Mouse (Mus musculus) forebrain, embryonic 11.5 days (tissue): Measurements from ENCODE around the gene Olfr1204. TPM values are rescaled to one million over a fixed set of nuclear protein-coding genes. Genes with fewer than 3 reads are reported as not detected.

ENCODE experiments used
- ATAC-seq: fragments of 200-750 bp; cut with Nextera tagmentation; replicated peaks from 2 replicates; pipeline ENCODE4 v1.8.0; 2017; ENCODE audit warnings: moderate TSS enrichment; ENCODE audit not compliant: low FRiP score
- DNase-seq: peaks from one replicate; pipeline ENCODE4 v3.0.0-alpha.2; 2017; ENCODE audit warnings: low spot score
- H3K27ac ChIP-seq: fragments of 300-500 bp; sonication (generic); 2 replicates; pipeline ENCODE4 v1.5.1; 2014; ENCODE audit warnings: low read depth, low read length
- H3K27me3 ChIP-seq: fragments of 300-500 bp; sonication (generic); 2 replicates; pipeline ENCODE4 v1.6.1; 2014; ENCODE audit warnings: mild to moderate bottlenecking, low read length, mixed read lengths; ENCODE audit not compliant: control insufficient read depth, insufficient read depth
- H3K36me3 ChIP-seq: fragments of 300-500 bp; sonication (generic); 2 replicates; pipeline ENCODE4 v1.6.1; 2014; ENCODE audit warnings: mild to moderate bottlenecking, low read length, moderate library complexity, mixed read lengths; ENCODE audit not compliant: control insufficient read depth, insufficient read depth
- H3K4me1 ChIP-seq: fragments of 300-500 bp; sonication (generic); replicated peaks from 2 replicates; pipeline ENCODE4 v1.6.1; 2014; ENCODE audit warnings: low read length, mixed read lengths; ENCODE audit not compliant: control insufficient read depth, insufficient read depth
- H3K4me2 ChIP-seq: fragments of 300-500 bp; sonication (generic); 2 replicates; pipeline ENCODE4 v1.6.1; 2014; ENCODE audit warnings: low read depth, mild to moderate bottlenecking, low read length, moderate library complexity, mixed read lengths; ENCODE audit not compliant: severe bottlenecking
- H3K4me3 ChIP-seq: fragments of 300-500 bp; sonication (generic); 2 replicates; pipeline ENCODE4 v1.5.1; 2014; ENCODE audit warnings: low read depth, low read length
- H3K9ac ChIP-seq: fragments of 300-500 bp; sonication (generic); 2 replicates; pipeline ENCODE4 v1.6.1; 2014; ENCODE audit warnings: low read length
- H3K9me3 ChIP-seq: fragments of 300-500 bp; sonication (generic); 2 replicates; pipeline ENCODE4 v1.6.1; 2016; ENCODE audit warnings: low read length, mixed read lengths; ENCODE audit not compliant: control insufficient read depth
- WGBS: fragments of 180-500 bp; shearing (Covaris S2); extraction: QIAGEN DNeasy Blood & Tissue Kit; methylation state at CpG from one replicate; pipeline ENCODE4 v1.1.7; 2014; 5-methylcytosine and 5-hydroxymethylcytosine counted together
- polyA plus RNA-seq: library from polyadenylated mRNA; unstranded; fragments of >200 nt; fragmentation: Nextera tagmentation; extraction: Ambion mirVana; gene quantifications from 2 replicates; pipeline ENCODE4 v1.2.1, GENCODE M21; 2014

Olfr1204 gene
- not detected in 2 replicates for polyA plus RNA-seq

DNA sequence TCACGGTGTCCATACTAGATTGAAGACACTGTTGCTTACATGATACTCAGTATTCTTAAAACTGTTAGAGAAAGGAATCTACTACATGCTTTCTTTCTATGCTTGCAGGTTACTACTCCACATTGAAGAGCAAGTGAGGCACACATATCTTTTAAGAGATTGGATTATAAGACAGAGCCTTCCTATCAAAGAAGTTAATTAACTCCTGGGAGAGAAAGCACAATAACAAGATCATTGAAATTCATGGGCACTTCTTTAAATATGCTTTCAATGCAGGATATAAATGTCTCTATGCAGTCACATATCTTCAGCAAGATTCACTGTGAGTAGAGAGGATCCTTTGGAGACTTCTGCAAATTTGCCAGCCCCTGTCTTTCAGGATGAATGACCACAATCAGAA is at the start of gene Olfr1204:
TSS of gene Olfr1204 (plus strand) at position 301 of the 400 bp plus-strand sequence.
- Histone ChIP-seq H3K36me3 (no peaks in the 10 kb centered on the region), H3K4me1 (no peaks in the 10 kb centered on the region), H3K4me2 (no peak within 1 kb of the TSS), H3K9ac (no peak within 1 kb of the TSS), H3K27me3 (no peaks in the 10 kb centered on the region), H3K4me3 (no peak within 1 kb of the TSS), H3K27ac (no peak within 1 kb of the TSS), H3K9me3 (no peaks in the 10 kb centered on the region)
- ATAC-seq (no peak), DNase-seq (no peak)
- 93% methylated on average over 1 of the region's 1 CpGs for WGBS

DNA sequence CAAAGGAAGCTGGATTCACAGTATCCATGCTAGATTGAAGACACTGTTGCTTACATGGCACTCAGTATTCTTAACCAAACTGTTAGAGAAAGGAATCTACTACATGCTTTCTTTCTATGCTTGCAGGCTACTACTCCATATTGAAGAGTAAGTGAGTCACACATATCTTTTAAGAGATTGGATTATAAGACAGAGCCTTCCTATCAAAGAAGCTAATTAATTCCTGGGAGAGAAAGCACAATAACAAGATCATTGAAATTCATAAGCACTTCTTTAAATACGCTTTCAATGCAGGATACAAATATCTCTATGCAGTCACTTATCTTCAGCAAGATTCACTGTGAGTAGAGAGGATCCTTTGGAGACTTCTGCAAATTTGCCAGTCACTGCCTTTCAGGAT is 34.9 kb upstream of the Olfr1204 start, which contains the start of gene Olfr1202:
TSS of gene Olfr1202 (plus strand) at position 301 of the 400 bp plus-strand sequence.
- H3K4me3 ChIP-seq: no peak within 1 kb of the TSS
- WGBS: 86% methylated on average over 1 of the region's 1 CpGs
- no peaks in the 10 kb centered on the region for H3K9me3 ChIP-seq
- ATAC-seq (no peak), DNase-seq (no peak)
- no peaks in the 10 kb centered on the region for H3K4me1 ChIP-seq
- no peak within 1 kb of the TSS for H3K4me2 ChIP-seq
- no peaks in the 10 kb centered on the region for H3K27me3 ChIP-seq
- no peak within 1 kb of the TSS for H3K27ac ChIP-seq
- H3K36me3 ChIP-seq: no peaks in the 10 kb centered on the region
- H3K9ac ChIP-seq: no peak within 1 kb of the TSS

DNA sequence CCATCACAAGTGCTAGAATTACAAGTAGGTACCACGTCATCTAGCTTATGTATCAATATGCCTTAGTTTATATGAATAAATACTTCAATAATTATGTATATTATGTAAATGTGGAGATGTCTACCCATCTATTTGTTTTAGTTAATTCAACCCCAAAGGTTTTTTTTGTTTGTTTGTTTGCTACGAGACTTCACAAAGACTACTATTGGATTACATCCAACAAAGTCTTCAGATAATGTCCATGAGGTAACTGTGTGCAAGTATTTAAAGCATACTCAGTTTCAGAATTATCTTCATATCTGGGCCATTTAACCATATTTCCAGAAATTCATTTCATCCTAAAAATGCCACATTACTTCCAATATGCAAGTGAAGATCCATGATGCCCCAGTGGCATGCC is 19.7 kb upstream of the Olfr1204 start, which contains the start of gene Olfr1205:
TSS of gene Olfr1205 (plus strand) at position 301 of the 400 bp plus-strand sequence.
- no peak within 1 kb of the TSS for H3K4me2 ChIP-seq
- H3K36me3 ChIP-seq: no peaks in the 10 kb centered on the region
- H3K4me1 ChIP-seq: no peaks in the 10 kb centered on the region
- no peak within 1 kb of the TSS for H3K9ac ChIP-seq
- H3K9me3 ChIP-seq: no peaks in the 10 kb centered on the region
- no peak for ATAC-seq
- WGBS: 92% methylated on average over 2 of the region's 2 CpGs
- no peak for DNase-seq
- H3K27me3 ChIP-seq: no peaks in the 10 kb centered on the region
- H3K4me3 ChIP-seq: no peak within 1 kb of the TSS
- H3K27ac ChIP-seq: no peak within 1 kb of the TSS

DNA sequence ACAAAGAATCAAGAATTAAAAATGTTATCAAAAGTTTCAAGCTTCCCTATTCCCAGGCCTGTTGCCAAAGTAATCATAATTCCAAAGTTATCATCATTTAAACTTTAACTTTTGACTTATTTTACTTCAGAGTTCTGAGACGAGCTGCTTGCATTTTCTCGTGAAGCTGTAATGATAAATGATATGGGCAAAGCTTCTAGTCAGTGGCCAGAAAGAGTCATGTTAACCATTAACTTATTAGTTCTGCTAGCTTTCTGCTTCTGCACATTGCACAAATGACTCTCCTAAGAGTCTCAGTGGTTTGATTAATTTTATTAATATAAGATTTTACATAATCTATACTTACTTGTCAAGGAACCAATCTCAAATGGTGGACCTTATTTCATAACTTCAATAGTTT is 10.6 kb upstream of the Olfr1204 start:
- Histone ChIP-seq H3K4me1 (no peaks in the 10 kb centered on the region), H3K27ac (no peak overlapping the region), H3K9me3 (no peaks in the 10 kb centered on the region), H3K27me3 (no peaks in the 10 kb centered on the region), H3K4me3 (no peak overlapping the region), H3K9ac (no peak overlapping the region), H3K36me3 (no peaks in the 10 kb centered on the region), H3K4me2 (no peak overlapping the region)
- no peak for ATAC-seq
- no peak for DNase-seq
- WGBS: 95% methylated on average over 2 of the region's 2 CpGs

DNA sequence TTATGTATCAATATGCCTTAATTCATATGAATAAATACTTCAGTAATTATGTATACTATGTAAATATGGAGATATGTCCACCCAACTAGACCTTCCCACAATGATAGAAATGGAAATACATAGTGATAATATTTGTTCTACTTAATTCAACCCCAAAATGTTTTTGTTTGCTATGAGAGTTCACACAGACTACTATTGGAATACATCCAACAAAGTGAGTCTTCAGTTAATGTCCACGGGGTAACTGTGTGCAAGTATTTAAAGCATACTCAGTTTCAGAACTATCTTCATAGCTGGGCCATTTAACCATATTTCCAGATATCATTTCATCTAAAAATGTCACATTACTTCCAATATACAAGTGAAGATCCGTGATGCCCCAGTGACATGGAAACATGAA is 13.8 kb downstream of the Olfr1204 start, which contains the start of gene Olfr1206:
TSS of gene Olfr1206 (plus strand) at position 301 of the 400 bp plus-strand sequence.
- no peak for ATAC-seq
- Histone ChIP-seq H3K4me3 (no peak within 1 kb of the TSS), H3K4me2 (no peak within 1 kb of the TSS), H3K9ac (no peak within 1 kb of the TSS), H3K4me1 (no peaks in the 10 kb centered on the region), H3K27me3 (no peaks in the 10 kb centered on the region), H3K36me3 (no peaks in the 10 kb centered on the region), H3K9me3 (no peaks in the 10 kb centered on the region), H3K27ac (no peak within 1 kb of the TSS)
- 91% methylated on average over 2 of the region's 2 CpGs for WGBS
- DNase-seq: no peak

DNA sequence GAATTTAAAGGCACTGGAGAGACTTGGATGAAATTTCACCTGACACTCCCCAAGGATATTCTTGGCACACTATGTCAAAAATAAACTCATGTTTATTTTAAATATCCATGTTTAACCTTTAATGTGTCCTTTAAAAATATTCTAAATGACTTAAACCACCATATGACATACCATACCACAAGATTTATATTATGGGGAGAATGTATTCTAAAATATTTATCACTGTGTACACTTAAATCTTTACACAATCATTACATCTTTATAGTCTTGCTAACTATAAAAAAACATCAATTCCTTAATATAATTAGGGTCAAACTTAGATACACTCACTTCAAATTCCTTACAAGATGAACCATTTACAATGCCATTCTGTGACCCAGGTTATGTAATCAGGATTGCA is 53.1 kb downstream of the Olfr1204 start, which contains the start of gene Olfr1208:
TSS of gene Olfr1208 (minus strand) at position 101 of the 400 bp plus-strand sequence.
- no peaks in the 10 kb centered on the region for H3K4me1 ChIP-seq
- no peak for ATAC-seq
- no peaks in the 10 kb centered on the region for H3K27me3 ChIP-seq
- no peak within 1 kb of the TSS for H3K4me3 ChIP-seq
- H3K36me3 ChIP-seq: no peaks in the 10 kb centered on the region
- DNase-seq: no peak
- no peak within 1 kb of the TSS for H3K9ac ChIP-seq
- no peaks in the 10 kb centered on the region for H3K9me3 ChIP-seq
- no peak within 1 kb of the TSS for H3K4me2 ChIP-seq
- no peak within 1 kb of the TSS for H3K27ac ChIP-seq

Other genes with a start within 250 kb of the Olfr1204 start
- not detected in 2 replicates for gene Olfr1191-ps1, start 208.8 kb upstream of the Olfr1204 start, polyA plus RNA-seq
- gene Olfr1192-ps1, start 200.8 kb upstream of the Olfr1204 start, polyA plus RNA-seq: not detected in 2 replicates
- not detected in 2 replicates for gene Olfr1193, start 173.7 kb upstream of the Olfr1204 start, polyA plus RNA-seq
- gene Olfr1195, start 160.1 kb upstream of the Olfr1204 start, polyA plus RNA-seq: not detected in 2 replicates
- gene Olfr1196, start 144.7 kb upstream of the Olfr1204 start, polyA plus RNA-seq: not detected in 2 replicates
- not detected in 2 replicates for gene Olfr1197, start 116.9 kb upstream of the Olfr1204 start, polyA plus RNA-seq
- not detected in 2 replicates for gene Olfr1198, start 97.9 kb upstream of the Olfr1204 start, polyA plus RNA-seq
- not detected in 2 replicates for gene Olfr1199, start 88.8 kb upstream of the Olfr1204 start, polyA plus RNA-seq
- not detected in 2 replicates for gene Olfr1200, start 78.8 kb upstream of the Olfr1204 start, polyA plus RNA-seq
- not detected in 2 replicates for gene Olfr1201, start 56.3 kb upstream of the Olfr1204 start, polyA plus RNA-seq
- not detected in 2 replicates for gene Olfr1202, start 34.8 kb upstream of the Olfr1204 start, polyA plus RNA-seq
- gene Olfr1205, start 19.6 kb upstream of the Olfr1204 start, polyA plus RNA-seq: not detected in 2 replicates
- gene Olfr1206, start 13.9 kb downstream of the Olfr1204 start, polyA plus RNA-seq: not detected in 2 replicates
- not detected in 2 replicates for gene Olfr1208, start 53.0 kb downstream of the Olfr1204 start, polyA plus RNA-seq
- gene Olfr1209, start 65.9 kb downstream of the Olfr1204 start, polyA plus RNA-seq: not detected in 2 replicates
- not detected in 2 replicates for gene Olfr1211, start 88.8 kb downstream of the Olfr1204 start, polyA plus RNA-seq
- not detected in 2 replicates for gene Olfr1212, start 104.7 kb downstream of the Olfr1204 start, polyA plus RNA-seq
- gene Gm13762, start 131.0 kb downstream of the Olfr1204 start, polyA plus RNA-seq: not detected in 2 replicates
- gene Olfr1214, start 143.4 kb downstream of the Olfr1204 start, polyA plus RNA-seq: not detected in 2 replicates
- not detected in 2 replicates for gene Olfr1215, start 157.7 kb downstream of the Olfr1204 start, polyA plus RNA-seq
- gene Olfr1216, start 169.0 kb downstream of the Olfr1204 start, polyA plus RNA-seq: not detected in 2 replicates
- gene Olfr1217, start 182.8 kb downstream of the Olfr1204 start, polyA plus RNA-seq: not detected in 2 replicates
- not detected in 2 replicates for gene Olfr1218, start 211.9 kb downstream of the Olfr1204 start, polyA plus RNA-seq
- gene Olfr1219, start 234.2 kb downstream of the Olfr1204 start, polyA plus RNA-seq: not detected in 2 replicates